Mouse (Mus musculus): Measurements from ENCODE around the gene Gm10260.

DNA sequence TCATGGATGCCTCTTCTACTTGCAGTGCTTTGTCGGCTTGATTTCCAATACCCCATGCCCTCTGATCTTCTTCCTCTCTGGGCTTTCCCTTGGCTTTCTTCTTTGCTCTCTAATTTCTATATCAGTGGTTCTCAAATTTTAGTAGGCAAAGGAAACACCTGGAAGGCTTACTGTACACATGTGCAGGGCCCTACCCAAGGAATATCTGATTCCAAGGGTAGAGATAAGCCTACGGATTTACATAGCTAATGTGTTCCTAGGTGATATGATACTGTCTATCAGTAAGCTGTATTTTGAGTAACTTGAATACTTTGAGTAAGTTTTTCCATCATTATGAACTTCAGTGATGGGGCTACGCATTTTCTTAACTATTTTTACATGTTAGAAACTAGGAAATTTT lies 25.7 kb downstream of the Gm10260 start:
- TF ChIP-seq TCF12 (IDR thresholded peaks at IDR 0.05; ENCODE audit: insufficient read depth, poor library complexity, severe bottlenecking): no peak
- TF ChIP-seq USF1 (IDR thresholded peaks at IDR 0.05; ENCODE audit: low read depth): no peak
- no peak for TF ChIP-seq REST (IDR thresholded peaks at IDR 0.05; ENCODE audit: insufficient read depth, insufficient read length)
- no peak for TF ChIP-seq MYOG (IDR thresholded peaks at IDR 0.05; ENCODE audit: control insufficient read depth in 1 of 3, insufficient read depth in 1 of 3, insufficient read length in 2 of 3, low read depth in 2 of 3)
- no peak for TF ChIP-seq MYOD1 (IDR thresholded peaks at IDR 0.05; ENCODE audit: control insufficient read depth in 1 of 3, insufficient read length in 2 of 3, low read depth in 2 of 3)
- TF ChIP-seq MAX (IDR thresholded peaks at IDR 0.05; ENCODE audit: low read depth): no peak
- no peak for TF ChIP-seq POLR2A (IDR thresholded peaks at IDR 0.05; ENCODE audit: insufficient read length, low read depth)
- TF ChIP-seq E2F4 (IDR thresholded peaks at IDR 0.05; ENCODE audit: insufficient read depth): no peak
- no peak for TF ChIP-seq POLR2AphosphoS2 (IDR thresholded peaks at IDR 0.05; ENCODE audit: insufficient read length, low read depth)
- no peak for TF ChIP-seq CEBPB (IDR thresholded peaks at IDR 0.05; ENCODE audit: insufficient read depth, poor library complexity, severe bottlenecking)
- TF ChIP-seq SRF (IDR thresholded peaks at IDR 0.05; ENCODE audit: control insufficient read depth, insufficient read length, low read depth): no peak

All from myocyte (in vitro differentiated cells).